Mouse (Mus musculus): ENCODE data around the gene M6pr.
"Not testable (repeated sequence)": the region's sequence is repeated elsewhere in the genome, so short reads cannot be mapped to it uniquely, and the experiment has no call there.

The M6pr gene

GRCm38 (mm10) chr6:122342125-122342524 is 33.6 kb downstream of the M6pr start:
- DNase-seq (ENCODE audit: low spot score) = no peak

- no peak for DNase-seq (ENCODE audit: low spot score)
Observed at GRCm38 (mm10) chr6:122343719-122344118, 35.2 kb downstream of the M6pr start.

GRCm38 (mm10) chr6:122344386-122345116 is 36.0 kb downstream of the M6pr start:
- no peak for DNase-seq (ENCODE audit: low spot score)

- no peak for DNase-seq (ENCODE audit: low spot score)
Observed at GRCm38 (mm10) chr6:122345731-122346130, 37.2 kb downstream of the M6pr start.

- DNase-seq (ENCODE audit: low spot score) = no peak
Observed at GRCm38 (mm10) chr6:122346399-122346798, 37.9 kb downstream of the M6pr start.

GRCm38 (mm10) chr6:122347326-122347725 is 38.8 kb downstream of the M6pr start:
- DNase-seq (ENCODE audit: low spot score) = not testable (repeated sequence)

- no peak for DNase-seq (ENCODE audit: low spot score)
Observed at GRCm38 (mm10) chr6:122355909-122356308, 47.4 kb downstream of the M6pr start.

- no peak for DNase-seq (ENCODE audit: low spot score)
Observed at GRCm38 (mm10) chr6:122357089-122357488, 48.6 kb downstream of the M6pr start.

GRCm38 (mm10) chr6:122365706-122366105 is 57.2 kb downstream of the M6pr start:
- no peak for DNase-seq (ENCODE audit: low spot score)

GRCm38 (mm10) chr6:122366287-122366686 is 57.8 kb downstream of the M6pr start:
- DNase-seq (ENCODE audit: low spot score) = no peak

- no peak for DNase-seq (ENCODE audit: low spot score)
Observed at GRCm38 (mm10) chr6:122366976-122367375, 58.5 kb downstream of the M6pr start.

All from yolk sac, embryonic 10.5 days (tissue).